In genomic region chr1:36432999-36433398, GRCm38 (mm10) we compare ENCODE assay signal across 18 mouse cellular contexts.
"Had no signal": no experiment of that assay in that cellular context is flagged by ENCODE, and none has a peak within 500 bp of the region (broad histone marks: within the 10 kb centered on the region; RNA-seq: fewer than 3 reads in every experiment).

No protein-coding gene starts in this region.

- H3K4me1 ChIP-seq: lung, embryonic 15.5 days; midbrain, embryonic 10.5 days; midbrain, embryonic 12.5 days; neural tube, embryonic 13.5 days; neural tube, embryonic 15.5 days had no signal

- DNase-seq: lung, postnatal 10 days; midbrain, embryonic 14.5 days; retina, postnatal 1 day; right cerebral cortex, adult 18-20 months; right cerebral cortex, postnatal 25 days; right cerebral cortex, postnatal 4 days; spleen, adult 18-20 months; thymus, adult 18-20 months; thymus, postnatal 14 days; thymus, postnatal 36 days had no signal

- ATAC-seq: midbrain, embryonic 16.5 days had no signal

- H3K27me3 ChIP-seq: lung, embryonic 15.5 days; midbrain, embryonic 12.5 days; neural tube, embryonic 13.5 days; neural tube, embryonic 15.5 days had no signal

- H3K9me3 ChIP-seq: lung, embryonic 15.5 days; midbrain, embryonic 10.5 days; midbrain, embryonic 12.5 days; neural tube, embryonic 13.5 days; neural tube, embryonic 15.5 days had no signal

- H3K4me3 ChIP-seq: lung, embryonic 15.5 days; midbrain, embryonic 10.5 days; midbrain, embryonic 12.5 days; myocyte; neural tube, embryonic 13.5 days; neural tube, embryonic 15.5 days had no signal

- H3K4me2 ChIP-seq: lung, embryonic 15.5 days; midbrain, embryonic 12.5 days; neural tube, embryonic 13.5 days; neural tube, embryonic 15.5 days had no signal

- H3K27ac ChIP-seq: liver, embryonic 14.5 days; lung, embryonic 15.5 days; midbrain, embryonic 10.5 days; midbrain, embryonic 12.5 days; neural tube, embryonic 13.5 days; neural tube, embryonic 15.5 days had no signal

- H3K9ac ChIP-seq: liver, embryonic 14.5 days; lung, embryonic 15.5 days; midbrain, embryonic 12.5 days; neural tube, embryonic 13.5 days; neural tube, embryonic 15.5 days had no signal
